Mouse (Mus musculus): Measurements from ENCODE around the gene Arvcf. TPM values are rescaled to one million over a fixed set of nuclear protein-coding genes. Genes with fewer than 3 reads are reported as not detected.

Gene Arvcf
- polyA plus RNA-seq, 1 experiment from 2014 or later: 25.3 TPM

DNA sequence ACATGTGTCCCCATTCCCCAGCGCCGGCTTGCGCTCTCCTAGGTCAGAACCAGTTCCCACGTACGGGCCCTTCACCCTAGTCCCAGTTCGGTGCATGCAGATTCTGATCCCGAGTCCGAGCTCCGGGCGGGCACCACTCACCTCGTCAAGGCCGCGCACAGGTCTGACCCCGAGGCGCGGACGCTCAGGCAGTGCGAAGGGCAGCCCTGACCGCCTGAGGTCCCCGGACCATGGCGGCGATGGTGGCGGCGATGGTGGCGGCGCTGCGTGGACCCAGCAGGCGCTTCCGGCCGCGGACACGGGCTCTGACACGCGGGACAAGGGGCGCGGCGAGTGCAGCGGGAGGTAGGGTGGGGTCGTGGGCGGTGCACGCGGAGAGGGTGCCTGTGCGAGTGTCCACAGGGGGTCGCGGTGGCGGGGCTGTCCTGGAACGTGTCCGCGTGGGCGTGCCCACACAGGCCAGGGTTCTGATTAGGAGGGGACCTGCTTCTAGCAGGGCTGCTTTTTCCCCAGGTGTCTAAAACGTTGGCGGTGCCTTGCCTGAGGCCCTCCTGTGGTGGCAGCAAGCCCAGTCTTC, 78.3 kb downstream of the Arvcf start, which contains the start of gene Txnrd2:
TSS of gene Txnrd2 (plus strand) at position 170 of the 577 bp plus-strand sequence.
- H3K36me3 ChIP-seq: peaks cover 7% of the 10 kb centered on the region; the same call in 1 of the 2 replicates
- under 1% methylated on average over 52 of the region's 52 CpGs for WGBS
- peak; percentile 80 for ATAC-seq (ENCODE audit: insufficient number of reproducible peaks, low FRiP score, low TSS enrichment, low read depth)
- H3K9me3 ChIP-seq: no peaks in the 10 kb centered on the region
- peaks cover 34% of the 10 kb centered on the region for H3K4me1 ChIP-seq
- H3K4me2 ChIP-seq: peak within 1 kb of the TSS; percentile 55
- no peaks in the 10 kb centered on the region for H3K27me3 ChIP-seq
- H3K4me3 ChIP-seq: peak within 1 kb of the TSS; percentile 79
- peak within 1 kb of the TSS; percentile 79 for H3K9ac ChIP-seq
- peak within 1 kb of the TSS; percentile 87 for H3K27ac ChIP-seq

DNA sequence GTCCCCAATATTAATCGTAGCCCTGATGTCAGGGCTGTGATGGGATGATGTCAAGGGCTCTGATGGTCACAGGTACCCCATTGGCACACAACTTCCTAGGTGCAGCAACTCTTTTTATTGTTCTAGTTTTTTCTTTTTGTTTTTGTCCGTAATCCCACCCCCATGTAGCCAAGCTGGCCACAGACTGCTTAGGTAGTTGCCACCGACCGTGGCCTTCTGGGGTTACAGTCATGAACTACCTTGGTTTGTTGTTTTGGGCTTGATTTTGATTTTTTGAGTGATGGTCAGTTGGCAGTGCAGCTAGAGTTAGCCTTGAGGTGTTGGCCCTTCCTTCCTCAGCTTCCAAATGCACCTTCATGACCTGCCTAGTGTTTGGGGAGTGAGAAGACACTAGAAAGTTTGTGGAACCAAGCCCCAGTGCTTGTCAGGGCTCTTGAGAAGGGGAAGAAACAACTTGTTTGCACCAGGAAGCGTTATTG, 78.9 kb downstream of the Arvcf start, which contains the start of gene Comt:
TSS of gene Comt (minus strand) at position 51 of the 479 bp plus-strand sequence.
- peak within 1 kb of the TSS; percentile 79 for H3K9ac ChIP-seq
- peak within 1 kb of the TSS; percentile 87 for H3K27ac ChIP-seq
- H3K4me1 ChIP-seq: peaks cover 34% of the 10 kb centered on the region
- H3K4me2 ChIP-seq: peak within 1 kb of the TSS; percentile 55
- 53% methylated on average over 5 of the region's 5 CpGs for WGBS
- no peak for ATAC-seq (ENCODE audit: insufficient number of reproducible peaks, low FRiP score, low TSS enrichment, low read depth)
- H3K27me3 ChIP-seq: no peaks in the 10 kb centered on the region
- peaks cover 7% of the 10 kb centered on the region; the same call in 1 of the 2 replicates for H3K36me3 ChIP-seq
- peak within 1 kb of the TSS; percentile 79 for H3K4me3 ChIP-seq
- no peaks in the 10 kb centered on the region for H3K9me3 ChIP-seq

- no peaks in the 10 kb centered on the region for H3K27me3 ChIP-seq
- H3K9me3 ChIP-seq: no peaks in the 10 kb centered on the region
- peaks cover 34% of the 10 kb centered on the region for H3K4me1 ChIP-seq
- no peak overlapping the region for H3K27ac ChIP-seq
- no peak overlapping the region for H3K4me2 ChIP-seq
- H3K9ac ChIP-seq: no peak overlapping the region
- H3K36me3 ChIP-seq: peaks cover 5% of the 10 kb centered on the region; the same call in 1 of the 2 replicates
- no peak overlapping the region for H3K4me3 ChIP-seq
- ATAC-seq (ENCODE audit: insufficient number of reproducible peaks, low FRiP score, low TSS enrichment, low read depth): no peak
- WGBS: 83% methylated on average over 5 of the region's 5 CpGs
Measured at GRCm38 (mm10) chr16:18428011-18428515, 80.1 kb downstream of the Arvcf start.

DNA sequence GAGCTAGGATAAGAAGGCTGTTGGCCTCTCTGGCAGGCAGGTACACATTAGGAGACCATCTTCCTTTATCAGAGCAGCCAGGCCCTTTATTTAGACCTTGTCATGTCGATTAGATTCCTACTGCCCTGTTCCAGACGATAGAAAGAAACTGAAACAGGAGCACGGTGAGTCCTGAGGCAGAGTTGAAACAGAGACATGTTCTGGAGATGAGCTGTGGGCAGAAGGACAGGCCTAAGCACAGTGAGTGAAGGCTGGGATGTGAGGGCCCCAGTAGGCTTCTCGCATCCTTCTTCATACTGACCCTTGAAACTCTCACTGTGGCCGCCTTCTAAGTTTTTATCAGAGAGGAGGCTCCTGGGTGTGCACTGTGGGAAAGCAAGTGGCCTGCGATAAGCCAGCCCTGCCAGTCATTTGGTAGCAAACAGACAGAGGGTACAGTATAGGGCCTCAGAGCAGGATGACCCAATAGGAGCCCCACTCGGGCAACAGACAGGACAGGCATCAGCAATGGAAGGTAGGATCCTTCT, 80.6 kb downstream of the Arvcf start:
- H3K9ac ChIP-seq: no peak overlapping the region
- 84% methylated on average over 7 of the region's 7 CpGs for WGBS
- no peak overlapping the region for H3K4me3 ChIP-seq
- peaks cover 31% of the 10 kb centered on the region for H3K4me1 ChIP-seq
- no peaks in the 10 kb centered on the region for H3K36me3 ChIP-seq
- ATAC-seq (ENCODE audit: insufficient number of reproducible peaks, low FRiP score, low TSS enrichment, low read depth): no peak
- H3K27me3 ChIP-seq: no peaks in the 10 kb centered on the region
- H3K9me3 ChIP-seq: no peaks in the 10 kb centered on the region
- no peak overlapping the region for H3K27ac ChIP-seq
- H3K4me2 ChIP-seq: no peak overlapping the region

DNA sequence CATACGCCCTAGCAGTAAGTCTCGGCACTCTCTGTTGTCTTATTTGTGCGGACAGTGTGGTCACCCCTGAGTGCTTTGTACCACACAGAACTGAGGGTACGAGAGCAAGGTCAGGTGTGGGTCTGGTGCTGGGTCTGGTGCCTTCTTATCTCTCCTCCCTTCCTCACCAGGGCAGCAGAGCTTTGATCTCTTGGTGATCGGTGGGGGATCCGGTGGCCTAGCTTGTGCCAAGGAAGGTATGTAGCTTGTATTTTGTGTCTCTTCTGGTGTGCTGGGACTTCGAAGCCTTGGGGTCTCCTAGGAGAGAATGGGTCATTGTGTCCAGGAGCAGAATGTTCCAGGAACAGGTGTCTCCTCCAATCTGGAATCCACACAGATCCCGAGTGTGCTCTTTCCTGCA, 81.7 kb downstream of the Arvcf start:
- H3K27me3 ChIP-seq: no peaks in the 10 kb centered on the region
- no peak overlapping the region for H3K4me2 ChIP-seq
- H3K36me3 ChIP-seq: no peaks in the 10 kb centered on the region
- ATAC-seq (ENCODE audit: insufficient number of reproducible peaks, low FRiP score, low TSS enrichment, low read depth): no peak
- H3K4me1 ChIP-seq: peaks cover 20% of the 10 kb centered on the region
- WGBS: 87% methylated on average over 8 of the region's 8 CpGs
- H3K9ac ChIP-seq: no peak overlapping the region
- no peak overlapping the region for H3K27ac ChIP-seq
- H3K4me3 ChIP-seq: no peak overlapping the region
- no peaks in the 10 kb centered on the region for H3K9me3 ChIP-seq

DNA sequence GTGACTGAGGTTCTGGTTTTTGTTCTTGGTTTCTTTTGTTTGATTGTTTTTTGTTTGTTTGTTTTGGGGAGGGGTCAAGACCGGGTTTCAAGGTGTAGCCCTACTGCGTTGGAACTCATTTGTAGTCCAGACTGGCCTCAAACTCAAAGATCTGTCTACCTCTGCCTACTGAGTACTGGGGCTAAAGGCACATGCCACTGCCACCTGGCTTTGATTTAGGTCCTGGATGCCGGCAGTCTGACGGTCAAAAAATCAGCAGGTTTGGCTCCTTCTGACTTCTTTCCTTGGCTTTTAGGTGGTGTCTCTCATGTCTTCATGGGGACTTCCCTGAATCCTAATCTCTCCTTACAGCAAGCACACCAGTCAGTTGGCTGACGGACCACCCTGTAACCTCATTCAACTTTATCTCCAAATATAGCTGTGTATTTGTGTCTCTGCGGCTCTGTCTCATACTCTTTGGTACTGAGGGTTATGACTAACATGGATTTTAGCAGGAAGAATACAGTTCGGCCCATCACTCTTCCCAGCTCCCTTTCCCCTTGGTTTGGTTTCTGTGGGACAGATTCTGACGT, 82.7 kb downstream of the Arvcf start:
- Histone ChIP-seq H3K9ac (no peak overlapping the region), H3K4me1 (peaks cover 10% of the 10 kb centered on the region), H3K4me3 (no peak overlapping the region), H3K27ac (no peak overlapping the region), H3K9me3 (no peaks in the 10 kb centered on the region), H3K4me2 (no peak overlapping the region), H3K36me3 (no peaks in the 10 kb centered on the region), H3K27me3 (no peaks in the 10 kb centered on the region)
- ATAC-seq (ENCODE audit: insufficient number of reproducible peaks, low FRiP score, low TSS enrichment, low read depth): no peak
- WGBS: 63% methylated on average over 8 of the region's 8 CpGs

DNA sequence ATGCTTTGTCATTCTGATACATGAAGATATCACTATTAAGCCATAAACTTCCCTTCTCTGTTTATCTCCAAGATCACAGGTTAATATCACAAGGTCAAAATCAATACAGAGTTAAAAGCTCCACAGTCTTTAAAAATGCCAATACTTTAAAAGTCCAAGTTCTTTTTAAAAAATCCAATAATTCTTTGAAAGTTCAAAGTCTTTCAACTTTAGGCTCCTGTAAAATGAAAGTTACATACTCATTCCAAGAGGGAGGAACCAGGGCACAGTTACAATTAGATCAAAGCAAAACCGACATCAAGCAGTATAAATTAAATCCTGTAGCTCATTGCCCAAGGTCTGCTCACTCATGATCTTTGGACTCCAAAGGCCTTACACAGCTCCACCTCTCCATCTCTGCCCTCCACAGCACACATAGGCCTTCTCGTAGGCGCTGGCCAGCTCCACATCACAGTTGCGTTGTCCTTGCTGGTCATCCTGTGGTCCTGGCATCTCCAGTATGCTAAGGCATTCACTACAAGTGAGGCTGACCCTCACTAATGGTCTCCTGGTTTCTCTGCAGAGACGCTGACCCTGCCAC, 85.4 kb downstream of the Arvcf start:
- Histone ChIP-seq H3K36me3 (peaks cover 10% of the 10 kb centered on the region; the same call in 1 of the 2 replicates), H3K4me3 (no peak overlapping the region), H3K4me1 (no peaks in the 10 kb centered on the region), H3K9ac (no peak overlapping the region), H3K27ac (no peak overlapping the region), H3K27me3 (no peaks in the 10 kb centered on the region), H3K9me3 (no peaks in the 10 kb centered on the region), H3K4me2 (no peak overlapping the region)
- no peak for ATAC-seq (ENCODE audit: insufficient number of reproducible peaks, low FRiP score, low TSS enrichment, low read depth)
- 88% methylated on average over 5 of the region's 5 CpGs for WGBS

- Histone ChIP-seq H3K4me1 (no peaks in the 10 kb centered on the region), H3K4me3 (no peak overlapping the region), H3K9me3 (no peaks in the 10 kb centered on the region), H3K27me3 (no peaks in the 10 kb centered on the region), H3K4me2 (no peak overlapping the region), H3K27ac (no peak overlapping the region), H3K36me3 (peaks cover 11% of the 10 kb centered on the region), H3K9ac (no peak overlapping the region)
- ATAC-seq (ENCODE audit: insufficient number of reproducible peaks, low FRiP score, low TSS enrichment, low read depth): no peak
- 82% methylated on average over 6 of the region's 6 CpGs for WGBS
Measured at GRCm38 (mm10) chr16:18436128-18436527, 88.1 kb downstream of the Arvcf start.

DNA sequence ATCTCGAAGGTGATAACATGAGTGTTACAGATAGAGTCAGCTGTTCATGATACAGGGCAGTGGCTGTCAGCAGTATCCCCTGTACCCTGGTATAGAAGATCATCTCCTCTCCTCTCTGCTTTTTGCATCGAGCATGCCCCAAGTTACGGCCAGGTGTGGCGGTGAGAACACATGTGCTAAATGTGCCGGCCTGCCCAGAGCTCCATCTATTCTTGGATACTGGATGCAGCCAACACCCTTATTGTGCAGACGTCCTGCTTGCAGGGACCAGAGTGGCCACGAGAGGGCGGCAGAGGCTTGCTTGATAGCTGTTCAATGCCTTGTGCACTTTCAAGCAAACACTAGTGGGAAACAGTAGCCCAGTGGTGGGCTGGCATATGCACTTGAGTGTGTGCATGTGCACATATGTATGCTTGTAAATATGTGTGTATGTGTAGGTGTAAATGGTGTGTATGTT, 95.4 kb downstream of the Arvcf start:
- Histone ChIP-seq H3K4me1 (peaks cover 8% of the 10 kb centered on the region), H3K4me3 (no peak overlapping the region), H3K27ac (no peak overlapping the region), H3K27me3 (no peaks in the 10 kb centered on the region), H3K9ac (no peak overlapping the region), H3K36me3 (peaks cover 12% of the 10 kb centered on the region), H3K9me3 (no peaks in the 10 kb centered on the region), H3K4me2 (no peak overlapping the region)
- 24% methylated on average over 8 of the region's 8 CpGs for WGBS
- ATAC-seq (ENCODE audit: insufficient number of reproducible peaks, low FRiP score, low TSS enrichment, low read depth): peak; percentile 60

DNA sequence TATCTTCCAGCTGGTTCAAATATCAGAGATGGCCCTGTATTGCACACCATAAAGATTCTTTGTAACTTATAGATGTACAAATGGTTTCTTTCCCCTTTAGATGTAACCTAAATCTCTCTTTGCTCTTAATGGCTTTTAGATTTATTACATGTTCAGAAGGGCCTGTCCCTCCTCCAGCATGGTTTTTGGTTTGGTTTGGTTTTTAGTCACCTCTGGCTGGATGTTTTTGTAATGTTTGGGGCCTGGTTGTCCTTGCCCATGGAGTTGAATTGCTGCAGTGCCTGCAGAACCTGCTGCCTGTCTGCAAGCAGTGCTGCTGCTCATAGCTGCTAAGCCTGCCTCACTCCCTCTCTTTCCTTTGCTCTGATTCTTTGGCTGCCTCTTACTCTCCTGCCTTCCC, 99.3 kb downstream of the Arvcf start:
- Histone ChIP-seq H3K27me3 (no peaks in the 10 kb centered on the region), H3K4me3 (no peak overlapping the region), H3K9me3 (no peaks in the 10 kb centered on the region), H3K4me1 (peaks cover 21% of the 10 kb centered on the region), H3K36me3 (no peaks in the 10 kb centered on the region; the same call in 1 of the 2 replicates), H3K9ac (no peak overlapping the region), H3K4me2 (no peak overlapping the region), H3K27ac (peak overlapping the region; percentile 38; the same call in 1 of the 2 replicates)
- no peak for ATAC-seq (ENCODE audit: insufficient number of reproducible peaks, low FRiP score, low TSS enrichment, low read depth)

DNA sequence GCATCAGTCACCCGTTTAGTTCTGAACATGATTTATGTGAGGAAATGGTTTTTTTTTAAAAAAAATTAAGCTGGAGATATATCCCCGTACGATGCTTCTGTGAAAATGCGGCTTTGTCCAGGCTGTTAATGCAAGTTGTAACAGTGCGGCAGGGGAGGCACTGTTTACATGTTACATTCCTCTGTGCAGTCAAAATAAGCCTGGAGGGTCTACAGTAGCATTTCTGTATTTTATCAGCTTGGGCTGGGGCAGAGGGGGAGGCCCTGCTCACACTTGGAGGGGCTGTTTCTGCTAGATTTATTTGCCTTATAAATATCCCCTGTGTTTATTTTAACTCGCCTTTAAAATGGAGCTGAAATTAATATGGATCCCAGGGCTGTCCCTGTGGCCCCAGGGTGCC, 100.1 kb downstream of the Arvcf start:
- H3K36me3 ChIP-seq: no peaks in the 10 kb centered on the region
- no peaks in the 10 kb centered on the region for H3K27me3 ChIP-seq
- no peak overlapping the region for H3K4me2 ChIP-seq
- H3K9me3 ChIP-seq: no peaks in the 10 kb centered on the region
- no peak for ATAC-seq (ENCODE audit: insufficient number of reproducible peaks, low FRiP score, low TSS enrichment, low read depth)
- no peak overlapping the region for H3K4me3 ChIP-seq
- H3K9ac ChIP-seq: no peak overlapping the region
- H3K27ac ChIP-seq: peak overlapping the region; percentile 61; the same call in 1 of the 2 replicates
- WGBS: 31% methylated on average over 6 of the region's 6 CpGs
- H3K4me1 ChIP-seq: peaks cover 21% of the 10 kb centered on the region

DNA sequence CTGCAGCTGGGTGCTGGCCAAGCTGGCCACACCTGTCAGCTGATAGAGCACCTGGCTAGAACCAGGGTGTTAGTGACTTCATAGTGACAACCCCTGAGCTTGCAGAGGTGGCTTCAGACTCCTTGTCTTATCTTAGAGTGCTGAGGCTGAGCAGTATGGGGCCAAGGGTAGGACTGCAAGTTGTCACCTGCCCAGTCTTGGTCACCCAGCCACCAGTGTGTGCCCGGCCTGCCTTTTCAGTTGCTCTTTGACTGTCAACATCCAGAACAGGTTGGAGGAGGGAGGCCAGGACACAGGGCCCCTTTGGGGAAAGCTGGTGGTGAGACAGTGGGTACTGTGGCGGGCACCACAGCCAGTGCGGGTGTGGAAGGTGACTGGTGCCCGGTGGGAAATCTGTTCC, 101.0 kb downstream of the Arvcf start:
- H3K4me1 ChIP-seq: peaks cover 21% of the 10 kb centered on the region
- no peak for ATAC-seq (ENCODE audit: insufficient number of reproducible peaks, low FRiP score, low TSS enrichment, low read depth)
- H3K4me2 ChIP-seq: no peak overlapping the region
- no peak overlapping the region for H3K9ac ChIP-seq
- no peaks in the 10 kb centered on the region for H3K9me3 ChIP-seq
- 82% methylated on average over 4 of the region's 4 CpGs for WGBS
- no peak overlapping the region for H3K27ac ChIP-seq
- no peak overlapping the region for H3K4me3 ChIP-seq
- H3K27me3 ChIP-seq: no peaks in the 10 kb centered on the region
- no peaks in the 10 kb centered on the region for H3K36me3 ChIP-seq
